Mouse (Mus musculus) kidney, postnatal 0 days (tissue): ENCODE data around the gene Lrrtm3. TPM values are rescaled to one million over a fixed set of nuclear protein-coding genes. Genes with fewer than 3 reads are reported as not detected.

Source experiments
- ATAC-seq: fragments of 200-750 bp; cut with Nextera tagmentation; replicated peaks from 2 replicates; pipeline ENCODE4 v1.8.0; 2017; ENCODE audit warnings: low read depth, moderate number of reproducible peaks, moderate TSS enrichment, moderate library complexity; ENCODE audit not compliant: low FRiP score
- DNase-seq: peaks from one replicate; pipeline ENCODE4 v3.0.0-alpha.2; 2016; ENCODE audit warnings: low spot score
- H3K27ac ChIP-seq: fragments of 300-500 bp; sonication (generic); 2 replicates; pipeline ENCODE4 v1.5.1; 2014; ENCODE audit warnings: mild to moderate bottlenecking
- H3K27me3 ChIP-seq: fragments of 300-500 bp; sonication (generic); 2 replicates; pipeline ENCODE4 v1.6.1; 2014; ENCODE audit warnings: low read length, mixed read lengths; ENCODE audit not compliant: insufficient read depth
- H3K36me3 ChIP-seq: fragments of 300-500 bp; sonication (generic); 2 replicates; pipeline ENCODE4 v1.6.1; 2014; ENCODE audit warnings: low read length, mixed read lengths; ENCODE audit not compliant: insufficient read depth
- H3K4me1 ChIP-seq: fragments of 300-500 bp; sonication (generic); replicated peaks from 2 replicates; pipeline ENCODE4 v1.6.1; 2014; ENCODE audit warnings: antibody characterized with exemption, low read length, mixed read lengths; ENCODE audit not compliant: insufficient read depth
- H3K4me2 ChIP-seq: fragments of 300-500 bp; sonication (generic); 2 replicates; pipeline ENCODE4 v1.6.1; 2014; ENCODE audit warnings: mild to moderate bottlenecking, low read length, moderate library complexity, mixed read lengths
- H3K4me3 ChIP-seq: fragments of 300-500 bp; sonication (generic); replicated peaks from 2 replicates; pipeline ENCODE4 v1.5.1; 2014; ENCODE audit warnings: low read depth, low read length
- H3K9ac ChIP-seq: fragments of 300-500 bp; sonication (generic); 2 replicates; pipeline ENCODE4 v1.6.1; 2014; ENCODE audit warnings: low read depth, low read length
- H3K9me3 ChIP-seq: fragments of 300-500 bp; sonication (generic); replicated peaks from 2 replicates; pipeline ENCODE4 v1.6.1; 2016; ENCODE audit warnings: low read length, inconsistent platforms, mixed read lengths
- CTCF ChIP-seq: IDR thresholded peaks from 2 replicates; pipeline ENCODE4 v1.5.1; 2016; ENCODE audit warnings: antibody characterized with exemption, low read depth, mild to moderate bottlenecking, moderate library complexity
- WGBS: fragments of 180-500 bp; shearing (Covaris S2); extraction: QIAGEN DNeasy Blood & Tissue Kit; methylation state at CpG from one replicate; pipeline ENCODE4 v1.1.7; 2014; 5-methylcytosine and 5-hydroxymethylcytosine counted together
- polyA plus RNA-seq: library from polyadenylated mRNA; unstranded; fragments of >200 nt; fragmentation: Nextera tagmentation; extraction: Ambion mirVana; gene quantifications from 2 replicates; pipeline ENCODE4 v1.2.1, GENCODE M21; 2015

The Lrrtm3 gene
- polyA plus RNA-seq, 1 experiment from 2014 or later: 0.38 TPM

GRCm38 (mm10) chr10:64096532-64096931 is 6.5 kb upstream of the Lrrtm3 start:
- no peaks in the 10 kb centered on the region for H3K9me3 ChIP-seq
- H3K27me3 ChIP-seq: no peaks in the 10 kb centered on the region
- TF ChIP-seq CTCF: peak; percentile 31; the same call in 1 of the 2 replicates
- no peaks in the 10 kb centered on the region for H3K36me3 ChIP-seq
- no peaks in the 10 kb centered on the region for H3K4me1 ChIP-seq
- no peak for DNase-seq
- no peak overlapping the region for H3K27ac ChIP-seq
- H3K4me2 ChIP-seq: no peak overlapping the region
- ATAC-seq: no peak
- H3K9ac ChIP-seq: no peak overlapping the region
- 100% methylated on average over 1 of the region's 1 CpGs for whole genome bisulfite sequencing
- H3K4me3 ChIP-seq: no peak overlapping the region

- ATAC-seq: no peak
- H3K27ac ChIP-seq: no peak overlapping the region
- no peaks in the 10 kb centered on the region for H3K4me1 ChIP-seq
- H3K27me3 ChIP-seq: peaks cover 14% of the 10 kb centered on the region
- H3K4me3 ChIP-seq: no peak overlapping the region
- TF ChIP-seq CTCF: no peak
- H3K4me2 ChIP-seq: no peak overlapping the region
- H3K36me3 ChIP-seq: no peaks in the 10 kb centered on the region
- H3K9ac ChIP-seq: no peak overlapping the region
- no peaks in the 10 kb centered on the region for H3K9me3 ChIP-seq
- DNase-seq: no peak
- 24% methylated on average over 19 of the region's 19 CpGs for WGBS
Observed at GRCm38 (mm10) chr10:64088774-64089460, 1.2 kb downstream of the Lrrtm3 start.

GRCm38 (mm10) chr10:64087936-64088773 is 1.9 kb downstream of the Lrrtm3 start:
- ATAC-seq (no peak), DNase-seq (no peak)
- H3K4me3 ChIP-seq: peak overlapping the region; percentile 21
- H3K36me3 ChIP-seq: no peaks in the 10 kb centered on the region
- no peaks in the 10 kb centered on the region for H3K9me3 ChIP-seq
- peak overlapping the region; percentile 55 for H3K4me2 ChIP-seq
- no peak overlapping the region for H3K27ac ChIP-seq
- H3K27me3 ChIP-seq: peaks cover 14% of the 10 kb centered on the region
- no peaks in the 10 kb centered on the region for H3K4me1 ChIP-seq
- no peak overlapping the region for H3K9ac ChIP-seq
- 5% methylated on average over 26 of the region's 26 CpGs for WGBS
- no peak for TF ChIP-seq CTCF

- Histone ChIP-seq H3K27ac (no peak overlapping the region), H3K36me3 (no peaks in the 10 kb centered on the region), H3K27me3 (peaks cover 14% of the 10 kb centered on the region), H3K4me3 (peak overlapping the region; percentile 21), H3K9me3 (no peaks in the 10 kb centered on the region), H3K4me2 (peak overlapping the region; percentile 55), H3K9ac (no peak overlapping the region), H3K4me1 (no peaks in the 10 kb centered on the region)
- under 1% methylated on average over 12 of the region's 12 CpGs for WGBS
- DNase-seq: no peak
- TF ChIP-seq CTCF: no peak
- ATAC-seq: no peak
Observed at GRCm38 (mm10) chr10:64087521-64087920, 2.6 kb downstream of the Lrrtm3 start.

GRCm38 (mm10) chr10:64086567-64087391 is 3.3 kb downstream of the Lrrtm3 start:
- Histone ChIP-seq H3K9ac (no peak overlapping the region), H3K4me3 (no peak overlapping the region), H3K27ac (no peak overlapping the region), H3K4me1 (no peaks in the 10 kb centered on the region), H3K27me3 (peaks cover 14% of the 10 kb centered on the region), H3K36me3 (no peaks in the 10 kb centered on the region), H3K4me2 (peak overlapping the region; percentile 55), H3K9me3 (no peaks in the 10 kb centered on the region)
- ATAC-seq: peak; percentile 34; the same call in 1 of the 2 replicates
- TF ChIP-seq CTCF: no peak
- peak; percentile 61 for DNase-seq
- 4% methylated on average over 12 of the region's 12 CpGs for WGBS

- H3K4me3 ChIP-seq: no peak overlapping the region
- no peak overlapping the region for H3K27ac ChIP-seq
- no peak for DNase-seq
- H3K27me3 ChIP-seq: peaks cover 14% of the 10 kb centered on the region
- H3K9ac ChIP-seq: no peak overlapping the region
- ATAC-seq: no peak
- WGBS: 64% methylated on average over 16 of the region's 16 CpGs
- H3K4me1 ChIP-seq: no peaks in the 10 kb centered on the region
- no peaks in the 10 kb centered on the region for H3K9me3 ChIP-seq
- no peaks in the 10 kb centered on the region for H3K36me3 ChIP-seq
- no peak overlapping the region for H3K4me2 ChIP-seq
- no peak for TF ChIP-seq CTCF
Observed at GRCm38 (mm10) chr10:64086183-64086566, 3.9 kb downstream of the Lrrtm3 start.
